Mouse (Mus musculus) megakaryocyte, embryonic 14.5 days (primary cell): ENCODE measurements around the gene Ptgir. TPM values are rescaled to one million over a fixed set of nuclear protein-coding genes. Genes with fewer than 3 reads are reported as not detected.

Experiments
- H3K27me3 ChIP-seq: replicated peaks from 2 replicates; pipeline ENCODE3; 2012; ENCODE audit warnings: inconsistent platforms
- H3K36me3 ChIP-seq: replicated peaks from 2 replicates; pipeline ENCODE3; 2012; ENCODE audit warnings: low read length, inconsistent platforms, mixed read lengths
- H3K4me1 ChIP-seq: 2 replicates; pipeline ENCODE4 v1.6.1; 2012; ENCODE audit warnings: inconsistent platforms
- H3K4me3 ChIP-seq: replicated peaks from 2 replicates; pipeline ENCODE3; 2012; ENCODE audit warnings: moderate library complexity, mild to moderate bottlenecking, inconsistent platforms
- H3K9me3 ChIP-seq: 2 replicates; pipeline ENCODE4 v1.6.1; 2012; ENCODE audit warnings: inconsistent platforms
- FLI1 ChIP-seq: IDR thresholded peaks from 2 replicates; pipeline ENCODE4 v1.6.1; 2012; ENCODE audit warnings: low read length, inconsistent platforms, mixed read lengths
- GATA1 ChIP-seq: IDR thresholded peaks from 3 replicates; pipeline ENCODE4 v1.6.1; 2012; ENCODE audit warnings: mixed read lengths, low read length, inconsistent platforms, borderline replicate concordance
- polyA plus RNA-seq: library from polyadenylated mRNA; stranded (reverse); fragments of >175 nt; gene quantifications from 2 replicates; pipeline ENCODE4 v1.2.3, GENCODE M21; 2012; ENCODE audit warnings: low replicate concordance; ENCODE audit not compliant: insufficient read depth

Ptgir gene
- polyA plus RNA-seq, 1 experiment = 56.9 TPM

DNA sequence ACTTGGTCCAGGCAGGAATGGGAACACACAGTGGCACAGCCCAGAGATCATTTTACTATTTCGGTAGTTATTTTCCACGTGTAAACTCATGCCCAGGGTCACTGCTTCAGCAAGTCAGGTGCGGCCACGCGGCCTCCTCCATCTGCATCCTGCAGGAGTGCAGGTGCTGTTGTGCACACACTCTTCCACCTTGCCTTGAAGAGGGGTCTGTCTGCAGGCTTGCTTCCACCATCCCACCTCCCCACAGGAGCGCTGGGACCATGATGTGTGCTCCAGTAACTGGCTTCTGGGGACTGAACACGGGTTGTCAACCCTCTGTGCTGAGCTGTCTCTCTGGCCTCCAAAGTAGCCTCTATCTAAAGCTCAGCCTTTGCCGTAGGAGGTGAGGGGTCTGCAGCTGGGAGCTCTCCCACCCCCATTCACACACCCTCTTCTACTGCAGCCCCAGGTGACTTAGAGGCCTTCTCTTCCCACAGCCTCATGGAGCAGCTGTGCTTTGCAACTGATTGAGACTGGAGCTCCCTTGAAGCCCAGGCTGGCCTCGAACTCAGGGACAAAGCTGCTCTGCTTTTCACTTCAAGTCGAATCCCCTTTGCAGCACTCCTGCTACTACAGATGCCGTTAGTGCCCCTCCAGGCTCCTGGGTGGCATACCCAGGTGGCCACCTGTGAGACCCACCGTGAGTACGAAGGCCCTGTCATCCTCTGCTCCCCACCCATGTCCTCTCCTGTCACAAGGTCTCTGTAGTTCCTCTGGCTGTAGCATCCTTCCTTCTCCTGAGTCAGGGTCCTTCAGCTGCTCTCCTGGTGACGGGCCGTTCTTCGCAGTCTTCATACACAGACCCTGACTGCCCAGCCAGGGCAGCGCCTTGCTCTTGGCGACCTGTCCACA is 8.4 kb downstream of the Ptgir start:
- H3K27me3 ChIP-seq = no peaks in the 10 kb centered on the region
- H3K36me3 ChIP-seq = peaks cover 98% of the 10 kb centered on the region
- peaks cover 88% of the 10 kb centered on the region for H3K4me1 ChIP-seq
- H3K9me3 ChIP-seq = no peaks in the 10 kb centered on the region
- H3K4me3 ChIP-seq = no peak overlapping the region
- TF ChIP-seq FLI1 = no peak
- TF ChIP-seq GATA1 = no peak

DNA sequence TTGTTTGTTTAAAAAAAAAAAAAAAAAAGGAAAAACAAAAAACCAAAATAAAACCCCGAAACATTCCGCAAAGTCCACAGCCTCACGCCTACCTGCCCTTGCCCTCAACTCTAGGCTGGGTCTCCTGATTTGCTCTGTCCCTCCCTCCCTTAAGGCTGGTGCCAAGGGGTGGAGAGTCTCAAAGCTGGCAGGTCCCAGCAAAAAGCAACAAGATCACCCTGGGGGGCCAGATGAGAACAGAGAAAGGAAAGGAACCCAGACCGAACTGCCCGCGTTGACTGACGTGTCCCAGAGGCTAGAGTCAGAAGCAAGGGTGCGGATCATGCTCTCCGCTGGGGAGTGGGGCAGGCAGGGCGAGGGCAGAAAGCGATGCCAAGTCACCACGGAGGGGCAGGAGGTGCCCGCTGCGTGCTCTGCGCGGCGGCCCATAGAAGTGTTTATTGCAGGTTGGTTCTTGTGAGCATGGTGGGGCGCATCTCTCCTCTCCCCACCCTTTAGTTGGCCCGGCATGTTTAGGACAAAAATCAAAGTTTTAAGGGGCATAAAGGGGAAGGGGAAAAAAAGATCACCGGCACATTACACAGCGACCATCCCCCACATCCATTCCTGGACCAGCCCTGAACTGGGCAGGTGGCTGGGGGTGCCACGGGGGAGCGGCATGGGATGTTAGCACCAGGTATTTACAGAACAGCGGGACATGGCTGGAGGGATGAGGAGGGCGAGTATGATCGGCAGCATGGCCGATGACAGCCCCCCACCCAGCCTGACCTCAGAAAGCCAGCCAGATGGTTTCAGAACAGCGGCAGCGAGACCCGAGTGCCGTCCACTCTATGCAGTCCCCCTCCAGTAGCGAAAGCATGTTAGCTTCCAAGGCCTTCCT is 9.4 kb downstream of the Ptgir start:
- H3K36me3 ChIP-seq = peaks cover 97% of the 10 kb centered on the region
- TF ChIP-seq FLI1 (no peak), GATA1 (no peak)
- no peaks in the 10 kb centered on the region for H3K9me3 ChIP-seq
- peaks cover 88% of the 10 kb centered on the region for H3K4me1 ChIP-seq
- no peak overlapping the region for H3K4me3 ChIP-seq
- no peaks in the 10 kb centered on the region for H3K27me3 ChIP-seq

DNA sequence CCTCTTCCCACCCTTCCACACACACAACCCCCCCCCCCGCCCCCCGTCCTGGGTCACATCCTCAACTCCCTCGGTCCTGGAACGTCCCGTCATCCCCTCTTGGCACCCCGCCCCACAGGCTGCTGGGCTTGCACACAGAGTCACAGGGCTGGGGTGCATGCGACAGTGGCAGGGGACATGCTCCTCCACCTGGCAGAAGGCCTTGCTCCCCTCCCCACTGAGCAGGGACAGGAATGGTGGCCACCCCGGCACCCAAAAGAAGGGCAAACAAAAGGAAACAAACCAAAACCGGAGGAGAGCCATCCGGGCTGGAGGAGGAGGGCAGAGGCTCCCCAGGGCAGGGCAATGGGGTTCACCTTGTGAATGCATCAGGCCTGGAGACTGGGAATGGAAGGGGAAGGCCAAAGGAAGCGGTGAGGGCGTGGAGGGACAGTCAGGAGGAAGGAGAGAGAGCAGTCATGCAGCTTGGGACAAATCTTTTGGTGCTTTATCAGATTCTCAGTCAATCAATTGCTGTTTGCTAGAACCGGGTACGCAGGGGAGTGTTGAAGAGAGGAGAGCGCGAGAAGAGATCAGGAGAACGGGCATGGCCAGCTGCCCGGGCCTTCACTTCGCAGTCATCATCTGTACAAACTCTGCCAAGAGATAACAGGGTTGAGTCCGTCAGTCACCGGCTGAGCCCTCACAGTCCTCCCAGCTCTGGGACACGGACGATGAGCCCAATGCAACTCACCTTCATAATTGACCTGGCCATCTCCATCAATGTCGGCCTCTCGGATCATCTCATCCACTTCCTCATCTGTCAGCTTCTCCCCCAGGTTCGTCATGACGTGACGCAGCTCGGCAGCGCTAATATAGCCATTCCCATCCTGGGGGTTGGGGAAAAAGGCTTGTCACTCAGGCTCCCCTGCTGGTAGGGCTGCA is 10.3 kb downstream of the Ptgir start:
- Histone ChIP-seq H3K4me3 (no peak overlapping the region), H3K27me3 (no peaks in the 10 kb centered on the region), H3K36me3 (peaks cover 97% of the 10 kb centered on the region), H3K9me3 (no peaks in the 10 kb centered on the region), H3K4me1 (peaks cover 88% of the 10 kb centered on the region)
- no peak for TF ChIP-seq GATA1
- no peak for TF ChIP-seq FLI1

DNA sequence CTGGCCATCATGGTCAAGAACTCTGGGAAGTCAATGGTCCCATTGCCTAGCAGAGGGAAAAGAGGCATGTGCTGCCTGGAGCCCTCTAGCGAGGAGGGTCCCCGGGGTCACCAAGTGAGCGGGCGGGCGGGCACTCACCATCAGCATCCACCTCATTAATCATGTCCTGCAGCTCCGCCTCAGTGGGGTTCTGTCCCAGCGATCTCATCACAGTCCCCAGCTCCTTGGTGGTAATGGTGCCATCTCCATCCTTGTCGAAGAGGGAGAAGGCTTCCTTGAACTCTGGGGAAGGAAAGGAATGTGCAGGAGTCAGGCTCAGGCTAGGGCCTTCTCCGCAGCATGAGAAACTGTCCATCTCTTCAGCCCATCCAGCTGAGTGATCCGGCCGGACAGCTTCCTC is 11.2 kb downstream of the Ptgir start:
- Histone ChIP-seq H3K4me1 (peaks cover 88% of the 10 kb centered on the region), H3K36me3 (peaks cover 98% of the 10 kb centered on the region)
- TF ChIP-seq GATA1 = no peak
- no peak for TF ChIP-seq FLI1

DNA sequence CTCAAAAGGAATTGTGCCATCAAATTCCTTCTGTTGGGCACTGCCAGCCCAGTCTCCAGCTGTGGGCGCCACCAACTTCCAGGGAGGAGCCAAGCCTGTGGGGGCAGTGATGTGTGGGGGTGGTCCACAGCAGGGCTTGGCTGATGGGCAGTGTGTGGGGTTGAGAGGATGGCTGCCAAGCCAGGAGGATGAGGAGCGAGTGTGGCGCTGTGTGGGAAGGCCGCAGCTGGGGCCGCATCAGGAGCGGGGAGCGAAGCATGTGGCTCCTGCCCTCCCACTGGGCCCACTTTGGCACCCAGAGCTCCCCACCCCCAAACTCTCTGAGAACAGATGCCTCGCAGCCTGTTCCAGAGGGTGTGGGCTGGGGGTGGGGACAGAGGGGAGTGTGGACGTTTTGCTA is 11.7 kb downstream of the Ptgir start:
- Histone ChIP-seq H3K27me3 (no peaks in the 10 kb centered on the region), H3K36me3 (peaks cover 94% of the 10 kb centered on the region), H3K4me3 (no peak overlapping the region), H3K4me1 (peaks cover 86% of the 10 kb centered on the region), H3K9me3 (no peaks in the 10 kb centered on the region)
- TF ChIP-seq GATA1 (no peak), FLI1 (no peak)

More for the DNA sequence above, 11.2 kb downstream of the Ptgir start:
- Histone ChIP-seq H3K9me3 (no peaks in the 10 kb centered on the region), H3K4me3 (no peak overlapping the region), H3K27me3 (no peaks in the 10 kb centered on the region)

DNA sequence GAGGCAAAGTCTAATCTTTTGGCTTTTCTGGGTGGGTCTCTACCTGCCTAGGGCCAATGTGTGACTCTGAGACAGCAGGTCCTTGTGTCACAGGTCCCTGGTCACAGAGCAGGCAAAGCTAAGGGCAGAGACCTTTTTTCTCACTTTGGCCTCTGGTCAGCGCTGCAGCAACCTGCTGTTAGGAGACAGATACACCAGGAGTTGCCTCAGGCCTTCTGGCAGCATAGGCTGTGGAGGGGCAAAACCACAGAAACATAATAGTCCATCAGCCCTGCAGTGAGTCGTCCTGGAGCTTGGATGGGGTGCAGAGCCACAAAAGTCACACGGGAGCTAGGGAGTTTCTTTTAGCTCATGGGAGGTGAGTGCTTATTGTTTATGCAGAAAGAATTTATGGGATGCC is 12.4 kb downstream of the Ptgir start:
- no peaks in the 10 kb centered on the region for H3K27me3 ChIP-seq
- H3K4me1 ChIP-seq = peaks cover 80% of the 10 kb centered on the region
- H3K4me3 ChIP-seq = no peak overlapping the region
- TF ChIP-seq GATA1 (no peak), FLI1 (no peak)
- H3K36me3 ChIP-seq = peaks cover 88% of the 10 kb centered on the region
- H3K9me3 ChIP-seq = no peaks in the 10 kb centered on the region

DNA sequence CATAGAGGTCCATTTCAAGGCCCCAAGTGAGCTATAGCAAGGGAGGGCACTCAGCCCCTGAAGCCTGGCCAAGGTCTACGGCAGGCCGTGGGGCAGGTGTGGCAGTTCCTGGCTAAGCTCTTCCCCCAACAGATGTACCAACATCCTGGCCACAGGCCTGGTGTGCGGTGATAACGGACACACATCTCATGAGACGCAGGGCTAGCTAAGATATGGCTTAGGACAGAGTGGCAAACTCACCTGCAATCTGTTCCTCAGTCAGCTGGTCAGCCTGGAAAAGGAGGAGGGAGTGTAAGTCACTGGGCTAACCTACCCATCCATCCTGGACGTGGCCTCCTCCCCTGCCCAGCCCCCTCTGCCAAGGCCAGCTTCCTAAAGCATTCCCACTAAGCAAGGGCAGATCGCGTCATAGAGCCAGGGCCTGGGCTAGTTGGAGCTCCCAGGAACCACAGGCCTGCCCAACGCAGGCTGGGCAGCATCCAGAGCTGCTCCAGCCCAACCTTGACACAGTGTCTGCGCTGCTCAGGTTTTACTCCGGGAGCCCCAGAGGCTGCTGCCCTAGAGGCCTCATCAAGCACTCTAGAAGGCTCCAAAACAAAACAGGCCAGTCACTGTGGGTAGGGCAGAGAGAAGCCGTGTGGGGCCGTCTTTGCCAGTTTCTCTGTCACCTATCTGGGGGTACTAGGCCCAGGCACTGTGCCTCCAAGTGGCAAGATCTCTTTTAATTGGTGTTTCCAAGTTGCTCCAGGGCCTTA is 13.3 kb downstream of the Ptgir start:
- peaks cover 79% of the 10 kb centered on the region for H3K36me3 ChIP-seq
- no peaks in the 10 kb centered on the region for H3K27me3 ChIP-seq
- peak overlapping the region; percentile 43 for H3K4me3 ChIP-seq
- peaks cover 71% of the 10 kb centered on the region for H3K4me1 ChIP-seq
- TF ChIP-seq GATA1 = no peak
- TF ChIP-seq FLI1 = no peak
- H3K9me3 ChIP-seq = no peaks in the 10 kb centered on the region

DNA sequence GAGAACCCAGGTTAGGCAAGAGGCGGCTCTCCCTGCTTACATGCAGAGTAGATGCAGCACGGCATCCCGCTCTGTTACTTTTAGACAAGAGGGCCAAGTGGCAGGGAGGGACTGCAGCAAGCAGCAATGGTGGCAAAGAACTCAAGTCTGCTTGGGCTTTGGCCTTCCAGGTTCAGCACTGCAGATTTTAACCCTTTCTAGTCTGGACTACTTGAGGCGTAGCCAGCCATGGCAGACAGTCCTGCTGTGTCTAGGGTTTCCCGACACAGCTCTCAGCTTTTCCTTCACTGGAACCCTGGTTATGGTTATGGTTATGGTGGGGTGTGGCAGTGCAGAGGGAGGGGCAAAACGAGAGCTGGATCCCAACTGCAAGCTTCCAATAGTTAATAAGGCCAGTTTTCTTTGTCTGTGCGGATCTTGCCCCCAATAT is 13.9 kb downstream of the Ptgir start:
- Histone ChIP-seq H3K4me1 (peaks cover 70% of the 10 kb centered on the region), H3K27me3 (no peaks in the 10 kb centered on the region), H3K36me3 (peaks cover 73% of the 10 kb centered on the region), H3K4me3 (peak overlapping the region; percentile 40), H3K9me3 (no peaks in the 10 kb centered on the region)
- TF ChIP-seq GATA1 (no peak), FLI1 (no peak)
